Mouse (Mus musculus) CH12.LX (cell line): ENCODE results near the gene Pak4. TPM values are rescaled to one million over a fixed set of nuclear protein-coding genes. Genes with fewer than 3 reads are reported as not detected.

ENCODE experiments used
- DNase-seq: peaks from one replicate; pipeline ENCODE4 v3.0.0-alpha.2; 2013; ENCODE audit errors: extremely low read depth
- H3K27ac ChIP-seq: 2 replicates; pipeline ENCODE4 v1.5.1; 2012; ENCODE audit warnings: low read depth, mild to moderate bottlenecking, control low read depth, moderate library complexity; ENCODE audit not compliant: insufficient read depth
- H3K27me3 ChIP-seq: replicated peaks from 2 replicates; pipeline ENCODE3; 2012; ENCODE audit warnings: inconsistent platforms
- H3K36me3 ChIP-seq, 2 experiments: replicated peaks in 1 of 2; 2 replicates each; pipeline versions ENCODE3 to v1.6.1; 2012; ENCODE audit warnings: inconsistent platforms in 1 of 2, low read length in 1 of 2, mild to moderate bottlenecking in 1 of 2, mixed read lengths in 1 of 2, moderate library complexity in 1 of 2; ENCODE audit not compliant: control insufficient read depth in 1 of 2, insufficient read depth in 1 of 2
- H3K4me1 ChIP-seq, 2 experiments: 2 replicates each; pipeline ENCODE4 v1.6.1; 2012; ENCODE audit warnings: inconsistent platforms in 1 of 2, moderate library complexity in 1 of 2; ENCODE audit not compliant: insufficient read depth in 2 of 2, control insufficient read depth in 1 of 2
- H3K4me2 ChIP-seq: 2 replicates; pipeline ENCODE4 v1.6.1; 2012; ENCODE audit warnings: low read depth, mild to moderate bottlenecking, control low read depth; ENCODE audit not compliant: poor library complexity, insufficient read depth, severe bottlenecking
- H3K4me3 ChIP-seq, 3 experiments: fragments of 150-350 bp in 1 of 3; sonication (generic) in 1 of 3; replicated peaks in 1 of 3; 2 replicates each; pipeline versions ENCODE3 to v1.5.1; 2011 to 2012; ENCODE audit warnings: low read depth in 2 of 3, low read length in 2 of 3, mild to moderate bottlenecking in 2 of 3, moderate library complexity in 2 of 3, control low read depth in 1 of 3, improper control_type of control experiment in 1 of 3, inconsistent platforms in 1 of 3, mixed read lengths in 1 of 3; ENCODE audit not compliant: poor library complexity in 1 of 3
- H3K79me2 ChIP-seq: replicated peaks from 2 replicates; pipeline ENCODE4 v1.6.1; 2012; ENCODE audit warnings: mild to moderate bottlenecking, moderate library complexity; ENCODE audit not compliant: control insufficient read depth, poor library complexity, insufficient read depth, severe bottlenecking; ENCODE audit errors: extremely low read depth
- H3K9ac ChIP-seq: 2 replicates; pipeline ENCODE4 v1.6.1; 2012; ENCODE audit warnings: low read depth, mild to moderate bottlenecking, control low read depth, moderate library complexity; ENCODE audit not compliant: insufficient read depth
- H3K9me3 ChIP-seq: replicated peaks from 2 replicates; pipeline ENCODE3; 2012; ENCODE audit warnings: low read length, inconsistent platforms, mixed read lengths
- CTCF ChIP-seq, 2 experiments: IDR thresholded peaks in 1 of 2; conservative IDR thresholded peaks in 1 of 2; 2 replicates each; pipeline ENCODE4 v1.5.1; 2011 to 2012; ENCODE audit warnings: low read depth in 2 of 2, low read length in 2 of 2, improper control_type of control experiment in 1 of 2, inconsistent platforms in 1 of 2, mild to moderate bottlenecking in 1 of 2, moderate library complexity in 1 of 2
- E2F4 ChIP-seq: IDR thresholded peaks from 2 replicates; pipeline ENCODE4 v1.6.1; 2011; ENCODE audit warnings: low read depth, low read length, improper control_type of control experiment; ENCODE audit not compliant: insufficient replicate concordance
- ELF1 ChIP-seq: IDR thresholded peaks from 2 replicates; pipeline ENCODE4 v1.6.1; 2014; ENCODE audit warnings: low read depth, mild to moderate bottlenecking, inconsistent platforms, low read length, improper control_type of control experiment
- JUND ChIP-seq: conservative IDR thresholded peaks from 2 replicates; pipeline ENCODE4 v1.6.1; 2011; ENCODE audit warnings: low read depth, low read length, improper control_type of control experiment
- MAX ChIP-seq: IDR thresholded peaks from 2 replicates; pipeline ENCODE4 v1.6.1; 2011; ENCODE audit warnings: low read length, improper control_type of control experiment
- MEF2A ChIP-seq: IDR thresholded peaks from 2 replicates; pipeline ENCODE4 v1.6.1; 2014; ENCODE audit warnings: low read depth, mild to moderate bottlenecking, inconsistent platforms, low read length, improper control_type of control experiment, borderline replicate concordance
- RCOR1 ChIP-seq: conservative IDR thresholded peaks from 2 replicates; pipeline ENCODE4 v1.6.1; 2012; ENCODE audit warnings: low read depth, mild to moderate bottlenecking, inconsistent platforms, low read length, improper control_type of control experiment
- SIN3A ChIP-seq: IDR thresholded peaks from 2 replicates; pipeline ENCODE4 v1.6.1; 2012; ENCODE audit warnings: low read length, improper control_type of control experiment, inconsistent platforms
- SMC3 ChIP-seq: IDR thresholded peaks from 2 replicates; pipeline ENCODE4 v1.6.1; 2011; ENCODE audit warnings: low read depth, low read length, improper control_type of control experiment
- ZMIZ1 ChIP-seq: IDR thresholded peaks from 2 replicates; pipeline ENCODE4 v1.6.1; 2012; ENCODE audit warnings: low read depth, mild to moderate bottlenecking, inconsistent platforms, low read length, improper control_type of control experiment
- dilution Hi-C: fragments of 300-500 bp; cut with MboI; formaldehyde crosslinking; loops from 2 replicates; pipeline ENCODE4 v1.14.3; 2020; ENCODE audit warnings: low sequenced_read_pairs; ENCODE audit not compliant: extremely low pct_unique_long_range_greater_than_20kb, extremely low pct_ligation_motif_present
- in situ Hi-C: fragments of 300-500 bp; cut with MboI; formaldehyde crosslinking; loops from 3 replicates; pipeline ENCODE4 v1.14.3; 2019; ENCODE audit warnings: low sequenced_read_pairs, low pct_ligation_motif_present, low pct_unique_long_range_greater_than_20kb, mixed read lengths
- polyA plus RNA-seq: library from polyadenylated mRNA; unstranded; fragments of >175 nt; gene quantifications from 2 replicates; pipeline ENCODE4 v1.2.1, GENCODE M21; 2012; ENCODE audit warnings: low read depth; ENCODE audit not compliant: insufficient read length
- total RNA-seq, 2 experiments: library from RNA; depleted of rRNA; stranded (reverse); fragments of 300-350 nt in 1 of 2; fragments of >200 nt in 1 of 2; gene quantifications; 2 replicates each; pipeline ENCODE4 v1.2.3; 2012 to 2014

The Pak4 gene
- total and polyA plus RNA-seq, 3 experiments = 7.5 to 11.2 (median 8.3) TPM

- TF ChIP-seq SMC3 = no peak
- dilution Hi-C loops (no loop called here), in situ Hi-C loops (no loop called here)
- H3K4me3 ChIP-seq = no peak overlapping the region
- no peaks in the 10 kb centered on the region for H3K79me2 ChIP-seq
- no peaks in the 10 kb centered on the region for H3K36me3 ChIP-seq
- DNase-seq = no peak
- no peaks in the 10 kb centered on the region for H3K27me3 ChIP-seq
- no peak overlapping the region for H3K27ac ChIP-seq
- H3K9ac ChIP-seq = no peak overlapping the region
- no peaks in the 10 kb centered on the region for H3K9me3 ChIP-seq
- H3K4me2 ChIP-seq = no peak overlapping the region
- no peaks in the 10 kb centered on the region; a peak in 1 of 4 replicates for H3K4me1 ChIP-seq
These were observed 47.4 kb upstream of the Pak4 start for GRCm38 (mm10) chr7:28645366-28645765.

GRCm38 (mm10) chr7:28641546-28641945, 43.6 kb upstream of the Pak4 start:
- Histone ChIP-seq H3K4me2 (no peak overlapping the region), H3K79me2 (no peaks in the 10 kb centered on the region), H3K27ac (no peak overlapping the region), H3K4me1 (no peaks in the 10 kb centered on the region), H3K27me3 (no peaks in the 10 kb centered on the region), H3K9me3 (no peaks in the 10 kb centered on the region), H3K4me3 (no peak overlapping the region), H3K9ac (no peak overlapping the region), H3K36me3 (no peaks in the 10 kb centered on the region)
- dilution Hi-C loops (no loop called here), in situ Hi-C loops (no loop called here)
- no peak for DNase-seq
- TF ChIP-seq MAX = no peak
- TF ChIP-seq, all 38 proteins: peak for 0

GRCm38 (mm10) chr7:28637511-28637910, 39.5 kb upstream of the Pak4 start:
- Histone ChIP-seq H3K27ac (no peak overlapping the region), H3K4me1 (no peaks in the 10 kb centered on the region), H3K4me3 (no peak overlapping the region), H3K36me3 (no peaks in the 10 kb centered on the region), H3K9ac (no peak overlapping the region), H3K4me2 (0 out of 2 replicates have a peak overlapping the region, but pooled peaks have one; percentile 38), H3K27me3 (no peaks in the 10 kb centered on the region), H3K9me3 (no peaks in the 10 kb centered on the region), H3K79me2 (no peaks in the 10 kb centered on the region)
- DNase-seq = no peak
- in situ Hi-C loops = no loop called here
- TF ChIP-seq ZMIZ1 (no peak), MEF2A (no peak), SIN3A (no peak), JUND (no peak), RCOR1 (no peak), CTCF (conservative IDR thresholded peaks at IDR 0.05 in 1 of 2, IDR thresholded peaks at IDR 0.05 in 1 of 2; ENCODE audit: low read depth in 2 of 2, low read length in 2 of 2) (no peak), E2F4 (no peak), ELF1 (no peak)
- dilution Hi-C loops = no loop called here
